Mouse (Mus musculus) CH12.LX (cell line): ENCODE data around the gene Rnf146.

Experiments used
- CTCF ChIP-seq, 2 experiments: IDR thresholded peaks in 1 of 2; conservative IDR thresholded peaks in 1 of 2; 2 replicates each; pipeline ENCODE4 v1.5.1; 2011 to 2012; ENCODE audit warnings: low read depth in 2 of 2, low read length in 2 of 2, improper control_type of control experiment in 1 of 2, inconsistent platforms in 1 of 2, mild to moderate bottlenecking in 1 of 2, moderate library complexity in 1 of 2
- EP300 ChIP-seq: IDR thresholded peaks from 2 replicates; pipeline ENCODE4 v1.6.1; 2011; ENCODE audit warnings: low read length, improper control_type of control experiment
- HCFC1 ChIP-seq: IDR thresholded peaks from 2 replicates; pipeline ENCODE4 v1.6.1; 2012; ENCODE audit warnings: low read depth, mild to moderate bottlenecking, inconsistent platforms, low read length, improper control_type of control experiment
- KAT2A ChIP-seq: IDR thresholded peaks from 2 replicates; pipeline ENCODE4 v1.6.1; 2012; ENCODE audit warnings: low read length, improper control_type of control experiment, inconsistent platforms; ENCODE audit not compliant: insufficient replicate concordance
- MAX ChIP-seq: IDR thresholded peaks from 2 replicates; pipeline ENCODE4 v1.6.1; 2011; ENCODE audit warnings: low read length, improper control_type of control experiment
- NELFE ChIP-seq: IDR thresholded peaks from 2 replicates; pipeline ENCODE4 v1.6.1; 2011; ENCODE audit warnings: low read depth, low read length, improper control_type of control experiment
- UBTF ChIP-seq: IDR thresholded peaks from 2 replicates; pipeline ENCODE4 v1.6.1; 2012; ENCODE audit warnings: low read depth, mild to moderate bottlenecking, inconsistent platforms, low read length, improper control_type of control experiment, moderate library complexity

GRCm38 (mm10) chr10:29313905-29314304, 48.3 kb downstream of the Rnf146 start:
- TF ChIP-seq CTCF (conservative IDR thresholded peaks at IDR 0.05 in 1 of 2, IDR thresholded peaks at IDR 0.05 in 1 of 2; ENCODE audit: low read depth in 2 of 2, low read length in 2 of 2), result no peak
- TF ChIP-seq MAX, result no peak
- TF ChIP-seq HCFC1, result no peak
- TF ChIP-seq UBTF, result no peak
- TF ChIP-seq NELFE, result no peak
- TF ChIP-seq EP300, result no peak; the same call in 1 of the 2 replicates
- TF ChIP-seq KAT2A, result no peak
